Mouse (Mus musculus) limb, embryonic 12.5 days (tissue): ENCODE data around the gene Nrbp1. TPM values are rescaled to one million over a fixed set of nuclear protein-coding genes. Genes with fewer than 3 reads are reported as not detected.
A peak's percentile ranks its signal among the peaks of the same experiment; 100 is the strongest.
"Not testable (repeated sequence)": the region's sequence is repeated elsewhere in the genome, so short reads cannot be mapped to it uniquely, and the experiment has no call there.

ENCODE experiments used
- ATAC-seq: fragments of 200-750 bp; cut with Nextera tagmentation; 2 replicates; pipeline ENCODE4 v1.8.0; 2017; ENCODE audit warnings: low read depth, moderate TSS enrichment; ENCODE audit not compliant: insufficient number of reproducible peaks, insufficient read depth, low FRiP score, low TSS enrichment
- H3K27ac ChIP-seq: fragments of 300-500 bp; sonication (generic); 2 replicates; pipeline ENCODE4 v1.5.1; 2016; ENCODE audit warnings: mild to moderate bottlenecking, moderate library complexity
- H3K27me3 ChIP-seq: fragments of 300-500 bp; sonication (generic); 2 replicates; pipeline ENCODE4 v1.6.1; 2016; ENCODE audit warnings: mild to moderate bottlenecking, moderate library complexity
- H3K36me3 ChIP-seq: fragments of 300-500 bp; sonication (generic); 2 replicates; pipeline ENCODE4 v1.6.1; 2016; ENCODE audit warnings: mild to moderate bottlenecking, moderate library complexity
- H3K4me1 ChIP-seq: fragments of 300-500 bp; sonication (generic); replicated peaks from 2 replicates; pipeline ENCODE4 v1.6.1; 2016
- H3K4me2 ChIP-seq: fragments of 300-500 bp; sonication (generic); 2 replicates; pipeline ENCODE4 v1.6.1; 2016; ENCODE audit warnings: mild to moderate bottlenecking, moderate library complexity
- H3K4me3 ChIP-seq: fragments of 300-500 bp; sonication (generic); replicated peaks from 2 replicates; pipeline ENCODE4 v1.5.1; 2016; ENCODE audit warnings: mild to moderate bottlenecking
- H3K9ac ChIP-seq: fragments of 300-500 bp; sonication (generic); replicated peaks from 2 replicates; pipeline ENCODE4 v1.6.1; 2016; ENCODE audit warnings: mild to moderate bottlenecking, moderate library complexity
- H3K9me3 ChIP-seq: fragments of 300-500 bp; sonication (generic); 2 replicates; pipeline ENCODE4 v1.6.1; 2016; ENCODE audit warnings: mild to moderate bottlenecking, moderate library complexity
- WGBS: fragments of 180-500 bp; shearing (Covaris S2); methylation state at CpG from one replicate; pipeline ENCODE4 v1.1.7; 2016; 5-methylcytosine and 5-hydroxymethylcytosine counted together
- polyA plus RNA-seq: library from polyadenylated mRNA; unstranded; fragments of >200 nt; fragmentation: Nextera tagmentation; extraction: Ambion mirVana; gene quantifications from 2 replicates; pipeline ENCODE4 v1.2.1, GENCODE M21; 2016

The Nrbp1 gene
- polyA plus RNA-seq, 1 experiment from 2014 or later: 128 TPM

- H3K27ac ChIP-seq: no peak overlapping the region
- H3K9me3 ChIP-seq: peaks cover 5% of the 10 kb centered on the region
- H3K4me2 ChIP-seq: no peak overlapping the region
- H3K36me3 ChIP-seq: peaks cover 77% of the 10 kb centered on the region
- 83% methylated on average over 5 of the region's 5 CpGs for WGBS
- no peaks in the 10 kb centered on the region for H3K27me3 ChIP-seq
- no peak overlapping the region for H3K4me3 ChIP-seq
- no peak overlapping the region for H3K9ac ChIP-seq
- no peak for ATAC-seq
- H3K4me1 ChIP-seq: peaks cover 26% of the 10 kb centered on the region
Observed at GRCm38 (mm10) chr5:31198616-31199320, 41.9 kb upstream of the Nrbp1 start.

DNA sequence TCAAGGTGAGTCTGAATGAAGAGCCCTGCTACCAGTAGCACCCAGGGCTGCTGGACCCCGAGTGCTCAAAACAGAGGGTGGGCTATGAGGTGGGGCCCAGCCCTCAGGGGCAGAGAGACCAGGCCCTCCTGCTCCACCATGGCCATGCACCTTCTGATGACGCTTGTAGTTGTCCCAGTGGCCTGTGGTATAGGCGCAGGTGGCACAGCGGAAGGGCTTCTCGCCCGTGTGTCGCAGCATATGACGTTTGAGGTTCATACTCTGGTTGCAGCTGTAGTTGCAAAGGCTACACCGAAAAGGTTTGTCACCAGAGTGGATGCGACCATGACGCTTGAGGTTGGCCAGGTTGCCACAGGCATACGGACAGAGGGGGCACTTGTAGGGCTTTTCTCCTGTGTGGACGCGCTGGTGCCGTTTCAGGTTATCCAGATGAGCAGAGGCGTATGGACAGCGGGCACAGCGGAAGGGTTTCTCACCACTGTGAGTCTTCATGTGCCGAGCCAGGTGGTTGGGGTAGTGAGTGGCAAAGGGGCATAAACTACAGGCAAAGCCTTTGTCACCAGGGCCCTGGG, 41.3 kb upstream of the Nrbp1 start:
- 0 out of 2 replicates have a peak overlapping the region, but pooled peaks have one; percentile 84 for H3K4me3 ChIP-seq

DNA sequence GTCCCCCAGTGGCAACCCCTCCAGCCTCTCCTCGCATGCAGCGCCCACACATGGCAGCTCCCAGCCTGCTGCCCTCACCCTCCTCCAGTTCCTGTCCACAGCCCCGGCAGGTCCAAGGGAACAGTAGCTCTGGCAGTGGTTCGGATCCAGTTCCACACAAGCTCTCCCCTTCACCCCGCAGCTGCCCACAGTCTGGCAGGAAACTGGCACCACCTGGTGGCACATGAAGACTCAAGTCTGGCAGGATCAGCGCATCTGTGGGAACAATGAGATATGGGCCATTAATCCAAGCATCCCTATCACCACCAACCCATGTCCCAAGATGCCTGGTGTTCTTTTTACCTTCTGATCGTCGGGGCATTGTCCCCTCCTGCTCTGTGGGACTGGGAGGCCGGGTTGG, 40.8 kb upstream of the Nrbp1 start:
- WGBS: 90% methylated on average over 9 of the region's 9 CpGs
- no peak overlapping the region for H3K9ac ChIP-seq
- no peaks in the 10 kb centered on the region for H3K27me3 ChIP-seq
- no peak overlapping the region for H3K4me2 ChIP-seq
- peaks cover 83% of the 10 kb centered on the region for H3K36me3 ChIP-seq
- H3K9me3 ChIP-seq: peaks cover 5% of the 10 kb centered on the region
- no peak for ATAC-seq
- no peak overlapping the region for H3K27ac ChIP-seq
- peaks cover 17% of the 10 kb centered on the region for H3K4me1 ChIP-seq
- 0 out of 2 replicates have a peak overlapping the region, but pooled peaks have one; percentile 84 for H3K4me3 ChIP-seq

More for the DNA sequence above, 41.3 kb upstream of the Nrbp1 start:
- Histone ChIP-seq H3K27me3 (no peaks in the 10 kb centered on the region), H3K9ac (no peak overlapping the region), H3K9me3 (peaks cover 5% of the 10 kb centered on the region), H3K4me1 (peaks cover 19% of the 10 kb centered on the region), H3K27ac (no peak overlapping the region), H3K4me2 (no peak overlapping the region), H3K36me3 (peaks cover 83% of the 10 kb centered on the region)
- WGBS: 91% methylated on average over 19 of the region's 19 CpGs
- ATAC-seq: no peak

- WGBS: 89% methylated on average over 27 of the region's 27 CpGs
- Histone ChIP-seq H3K36me3 (peaks cover 83% of the 10 kb centered on the region), H3K9me3 (peaks cover 5% of the 10 kb centered on the region), H3K9ac (no peak overlapping the region), H3K4me3 (peak overlapping the region; percentile 84; the same call in 1 of the 2 replicates), H3K27me3 (no peaks in the 10 kb centered on the region), H3K4me2 (peak overlapping the region; percentile 84), H3K27ac (no peak overlapping the region), H3K4me1 (peaks cover 17% of the 10 kb centered on the region)
- 0 out of 2 replicates have a peak, but pooled peaks have one; percentile 2 for ATAC-seq
Observed at GRCm38 (mm10) chr5:31200327-31200768, 40.3 kb upstream of the Nrbp1 start.

DNA sequence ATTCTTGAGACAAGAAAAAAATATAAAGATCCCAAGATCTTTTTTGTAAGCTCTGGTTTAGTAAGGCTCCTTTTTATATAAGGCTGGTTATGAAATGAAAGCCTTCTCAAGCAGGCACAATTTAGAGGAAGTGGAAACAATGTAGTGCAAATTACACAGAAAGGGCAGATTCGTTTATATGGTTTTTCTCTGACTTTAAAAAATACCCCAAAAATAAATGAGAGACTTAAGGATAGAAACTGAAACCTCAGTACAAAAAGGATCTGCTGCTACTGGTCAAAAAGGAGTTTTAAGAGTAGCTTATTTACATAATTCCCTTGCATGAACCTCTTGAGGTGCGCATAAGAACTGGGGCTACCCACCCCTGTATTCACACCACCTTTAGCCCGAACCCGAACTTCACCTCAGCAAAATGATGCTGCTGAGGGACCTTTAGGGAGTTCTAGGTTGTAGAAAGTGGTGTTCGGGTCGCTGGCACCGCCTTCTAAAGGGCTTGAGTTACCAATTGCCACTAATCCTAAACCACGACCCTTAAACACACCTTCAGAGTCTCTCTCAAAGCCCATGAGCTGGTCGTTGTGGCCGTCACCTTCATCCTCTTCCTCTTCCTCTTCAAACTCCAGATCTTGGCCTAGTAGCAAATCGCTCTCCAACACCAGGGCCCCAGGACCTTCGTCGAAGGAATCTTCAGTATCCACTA, 39.5 kb upstream of the Nrbp1 start:
- H3K36me3 ChIP-seq: peaks cover 83% of the 10 kb centered on the region
- peak overlapping the region; percentile 84 for H3K4me3 ChIP-seq
- H3K9me3 ChIP-seq: peaks cover 5% of the 10 kb centered on the region
- peak overlapping the region; percentile 79 for H3K27ac ChIP-seq
- H3K9ac ChIP-seq: peak overlapping the region; percentile 84
- WGBS: 20% methylated on average over 13 of the region's 13 CpGs
- peak overlapping the region; percentile 84 for H3K4me2 ChIP-seq
- no peaks in the 10 kb centered on the region for H3K27me3 ChIP-seq
- peaks cover 17% of the 10 kb centered on the region for H3K4me1 ChIP-seq
- no peak for ATAC-seq

DNA sequence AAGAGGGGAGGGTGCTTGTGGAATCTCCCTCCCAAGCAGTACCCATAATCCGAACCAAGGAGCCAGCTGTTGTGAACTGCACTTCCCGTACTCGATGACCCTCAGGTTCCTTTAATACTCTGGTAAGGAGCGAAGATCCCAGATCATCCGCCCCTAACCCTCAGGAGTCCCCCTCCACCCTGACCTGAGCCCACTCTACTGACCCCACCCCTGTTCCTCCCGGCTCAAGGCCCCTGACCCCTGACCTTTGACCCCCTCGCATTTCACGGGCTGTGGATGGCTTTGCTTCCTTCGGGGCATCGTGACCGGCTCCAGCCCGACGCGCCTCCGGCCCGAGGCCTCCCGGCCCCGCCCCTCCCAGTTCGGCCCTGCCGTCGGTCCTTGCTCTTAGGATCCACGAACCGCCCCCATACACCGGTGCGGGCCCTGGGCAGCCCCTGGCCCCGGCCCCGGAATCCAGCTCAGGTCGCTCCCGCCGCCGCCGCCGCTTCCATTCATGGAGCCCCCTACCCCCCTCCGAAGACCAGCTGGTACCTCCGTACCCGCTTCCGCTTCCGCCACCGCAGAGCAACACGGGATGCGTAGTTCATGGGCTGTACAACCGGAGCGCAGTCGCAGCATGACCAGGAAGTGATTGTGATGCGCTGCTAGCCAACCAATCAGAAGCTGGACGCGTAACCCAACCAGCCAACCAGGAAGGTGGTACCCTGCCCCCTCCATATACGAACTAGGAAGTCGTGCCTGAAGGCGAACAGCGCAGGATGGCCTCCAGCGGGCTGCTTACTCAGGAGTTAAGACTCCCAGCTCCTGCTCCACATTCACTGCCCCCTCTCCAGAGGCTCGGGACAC, 38.7 kb upstream of the Nrbp1 start, which contains the start of gene Zfp513:
TSS of gene Zfp513 (minus strand) at position 562 of the 849 bp plus-strand sequence.
- under 1% methylated on average over 53 of the region's 53 CpGs for WGBS
- Histone ChIP-seq H3K36me3 (peaks cover 79% of the 10 kb centered on the region), H3K4me1 (peaks cover 17% of the 10 kb centered on the region), H3K27me3 (no peaks in the 10 kb centered on the region), H3K9me3 (peaks cover 5% of the 10 kb centered on the region), H3K4me3 (peak within 1 kb of the TSS; percentile 84), H3K9ac (peak within 1 kb of the TSS; percentile 84), H3K4me2 (peak within 1 kb of the TSS; percentile 84), H3K27ac (peak within 1 kb of the TSS; percentile 83)
- ATAC-seq: peak; percentile 92

GRCm38 (mm10) chr5:31202933-31203332, 37.7 kb upstream of the Nrbp1 start:
- ATAC-seq: 0 out of 2 replicates have a peak, but pooled peaks have one; percentile 7
- no peak overlapping the region for H3K27ac ChIP-seq
- H3K4me2 ChIP-seq: peak overlapping the region; percentile 84
- WGBS: 88% methylated on average over 7 of the region's 7 CpGs
- peaks cover 17% of the 10 kb centered on the region for H3K4me1 ChIP-seq
- peaks cover 5% of the 10 kb centered on the region for H3K9me3 ChIP-seq
- no peaks in the 10 kb centered on the region for H3K27me3 ChIP-seq
- peak overlapping the region; percentile 84 for H3K4me3 ChIP-seq
- peaks cover 79% of the 10 kb centered on the region for H3K36me3 ChIP-seq
- peak overlapping the region; percentile 56; the same call in 1 of the 2 replicates for H3K9ac ChIP-seq

GRCm38 (mm10) chr5:31203866-31204265, 36.8 kb upstream of the Nrbp1 start:
- H3K4me3 ChIP-seq: no peak overlapping the region
- 96% methylated on average over 2 of the region's 2 CpGs for WGBS
- H3K4me1 ChIP-seq: peaks cover 17% of the 10 kb centered on the region
- peaks cover 5% of the 10 kb centered on the region for H3K9me3 ChIP-seq
- H3K27me3 ChIP-seq: no peaks in the 10 kb centered on the region
- H3K4me2 ChIP-seq: no peak overlapping the region
- H3K36me3 ChIP-seq: peaks cover 78% of the 10 kb centered on the region
- H3K27ac ChIP-seq: no peak overlapping the region
- ATAC-seq: no peak
- no peak overlapping the region for H3K9ac ChIP-seq

DNA sequence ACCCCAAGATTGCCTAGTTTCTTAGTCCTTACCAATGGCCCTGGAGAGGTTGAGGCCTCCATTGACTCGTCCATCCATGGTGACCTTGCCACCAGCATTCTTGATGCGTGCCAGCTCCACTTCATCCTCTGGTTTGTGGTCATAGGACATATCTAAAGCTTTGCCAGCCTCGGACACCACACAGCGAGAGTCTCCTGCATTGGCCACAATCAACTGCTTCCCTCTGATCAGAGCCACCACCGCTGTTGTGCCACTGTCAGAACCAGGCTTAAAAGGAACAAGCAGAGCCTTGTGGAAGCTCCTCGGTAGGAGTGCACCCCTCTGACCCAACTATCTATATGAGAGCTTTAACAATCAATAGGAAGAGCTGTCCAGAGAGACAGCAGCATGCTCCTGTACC, 36.2 kb upstream of the Nrbp1 start:
- WGBS: 94% methylated on average over 6 of the region's 6 CpGs
- peaks cover 5% of the 10 kb centered on the region for H3K9me3 ChIP-seq
- H3K4me1 ChIP-seq: peaks cover 17% of the 10 kb centered on the region
- ATAC-seq: no peak
- H3K36me3 ChIP-seq: peaks cover 72% of the 10 kb centered on the region
- no peak overlapping the region for H3K9ac ChIP-seq
- no peaks in the 10 kb centered on the region for H3K27me3 ChIP-seq
- H3K27ac ChIP-seq: no peak overlapping the region
- no peak overlapping the region for H3K4me3 ChIP-seq
- H3K4me2 ChIP-seq: no peak overlapping the region

DNA sequence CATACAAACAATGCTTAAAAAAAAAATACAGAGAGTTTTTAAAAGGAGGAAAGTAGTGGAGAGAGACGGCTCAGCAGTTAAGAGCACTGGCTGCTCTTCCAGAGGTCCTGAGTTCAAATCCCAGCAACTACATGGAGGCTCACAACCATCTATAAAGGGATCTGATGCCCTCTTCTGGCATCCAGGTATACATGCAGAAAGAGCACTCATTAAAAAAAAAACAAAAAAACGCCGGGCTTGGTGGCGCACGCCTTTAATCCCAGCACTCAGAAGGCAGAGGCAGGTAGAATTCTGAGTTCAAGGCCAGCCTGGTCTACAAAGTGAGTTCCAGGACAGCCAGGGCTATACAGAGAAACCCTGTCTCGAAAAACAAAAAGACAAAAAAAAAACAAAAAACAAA, 24.1 kb upstream of the Nrbp1 start:
- not testable (repeated sequence) for H3K9ac ChIP-seq, H3K27me3 ChIP-seq, H3K9me3 ChIP-seq, H3K27ac ChIP-seq, ATAC-seq, H3K4me2 ChIP-seq, H3K36me3 ChIP-seq, H3K4me1 ChIP-seq, H3K4me3 ChIP-seq
- WGBS: 91% methylated on average over 6 of the region's 6 CpGs
